Mouse (Mus musculus): ENCODE data around the gene Sorcs1.
A peak's percentile ranks its signal among the peaks of the same experiment; 100 is the strongest.

The Sorcs1 gene

DNA sequence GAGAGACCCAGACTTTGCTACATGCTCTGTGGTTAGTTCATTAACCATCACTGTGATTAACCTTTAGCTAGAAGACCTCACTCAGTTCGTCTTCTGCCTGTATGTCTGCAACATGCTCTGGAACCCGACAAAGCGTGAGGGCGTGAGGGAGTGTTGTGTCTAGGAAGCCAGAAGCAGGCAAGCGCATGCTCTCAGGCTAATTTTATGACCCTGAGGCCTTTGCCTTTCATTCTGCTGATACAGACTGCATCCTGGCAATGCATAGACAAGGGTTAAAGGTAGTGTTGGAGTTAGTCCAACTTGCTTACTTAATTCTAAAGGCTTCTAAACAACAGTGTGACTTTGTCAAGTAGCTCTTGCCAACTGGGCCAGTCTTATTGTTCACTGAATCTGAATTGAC is 458.0 kb downstream of the Sorcs1 start:
- no peak for DNase-seq (ENCODE audit: low spot score)

DNA sequence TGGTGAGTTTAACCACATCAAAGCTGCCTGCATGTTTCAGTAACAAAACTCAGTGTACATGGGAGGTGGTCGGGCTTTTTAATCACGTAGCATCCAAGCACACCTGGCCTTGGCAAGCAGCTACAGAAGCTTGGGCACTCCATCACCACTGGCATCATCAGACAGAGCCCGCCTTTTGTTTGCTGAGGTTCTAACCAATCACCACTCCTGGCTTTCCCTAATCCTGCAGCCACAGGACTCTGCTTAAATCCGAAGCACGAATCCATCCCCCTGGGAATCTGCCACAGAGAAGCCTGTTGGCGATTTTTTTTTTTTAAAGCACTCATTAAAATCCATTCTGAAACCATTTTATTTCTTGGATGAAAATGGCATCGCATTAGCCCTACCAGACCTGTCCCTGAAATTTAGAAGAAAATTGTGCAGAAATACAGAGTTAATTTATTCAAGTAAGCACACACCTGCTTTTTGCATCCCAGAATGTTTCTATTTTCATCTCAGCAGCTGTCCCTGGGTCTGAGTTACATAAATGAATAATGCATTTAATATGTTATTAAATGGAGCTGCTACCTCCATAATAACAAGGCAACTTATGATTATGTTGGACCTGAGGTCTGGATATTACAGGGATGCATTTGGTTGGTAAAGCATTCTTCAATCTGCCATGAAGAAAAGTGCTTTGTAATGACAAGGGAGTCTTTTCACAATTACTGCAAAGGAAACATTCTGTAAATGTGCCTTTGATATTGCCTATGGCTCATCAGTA is 463.8 kb downstream of the Sorcs1 start:
- DNase-seq (ENCODE audit: low spot score) = no peak

DNA sequence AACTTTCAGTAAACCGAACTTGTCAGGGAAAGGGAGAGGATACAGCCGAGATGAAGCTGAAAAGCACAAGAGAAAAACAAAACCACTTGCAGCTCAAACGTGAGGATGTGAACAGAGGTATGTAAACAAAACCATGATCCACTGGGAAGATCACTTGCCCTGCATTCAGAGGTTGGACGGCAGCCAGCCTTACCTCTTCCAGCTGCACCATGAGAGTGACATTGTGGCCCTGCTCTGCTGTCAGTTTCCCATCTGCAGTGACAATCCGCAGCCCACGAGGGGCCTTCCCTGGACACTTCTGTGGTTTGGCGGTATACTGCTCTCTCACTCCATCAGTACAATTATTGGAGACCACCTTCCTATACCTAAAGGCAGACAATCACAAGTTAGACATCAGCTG is 468.0 kb downstream of the Sorcs1 start:
- DNase-seq (ENCODE audit: low spot score) = no peak

DNA sequence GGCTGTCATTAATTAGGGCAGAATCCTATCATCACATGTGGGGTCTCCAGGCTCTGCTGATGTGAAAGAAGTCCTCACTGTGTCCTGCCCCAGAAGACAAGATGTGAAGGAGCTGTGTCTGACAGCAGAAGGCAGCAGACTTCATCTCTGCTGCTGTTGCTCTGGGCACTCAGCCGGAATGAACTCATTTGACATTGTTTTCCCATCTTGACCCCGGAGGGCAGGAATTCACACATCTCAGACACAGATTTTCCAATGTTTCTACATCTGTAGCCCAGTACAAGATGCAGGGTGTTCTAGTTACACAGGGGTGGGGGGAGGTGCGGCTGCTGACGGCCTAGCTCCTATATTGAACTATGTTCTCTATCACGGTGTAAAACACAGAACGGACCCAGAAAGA is 474.1 kb downstream of the Sorcs1 start:
- no peak for DNase-seq (ENCODE audit: low spot score)

DNA sequence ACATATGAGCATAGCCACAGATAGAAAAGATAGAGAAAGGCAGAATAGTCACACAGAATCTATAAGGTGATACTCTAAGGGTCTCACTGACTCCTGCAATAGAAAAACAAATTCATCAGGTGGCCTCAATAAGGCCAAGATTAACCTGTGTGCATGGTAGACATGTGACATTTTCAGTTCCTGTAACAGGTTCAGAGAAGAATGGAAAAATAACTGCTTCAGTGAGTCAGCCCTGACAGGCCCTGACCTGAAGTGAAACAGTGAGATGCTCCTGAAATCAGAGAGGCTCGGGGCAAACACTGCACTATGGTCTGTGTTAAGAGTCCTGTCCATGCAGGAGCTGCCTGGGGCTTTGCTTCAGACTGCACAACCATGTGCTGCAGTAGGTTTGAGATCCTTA is 481.9 kb downstream of the Sorcs1 start:
- no peak for DNase-seq (ENCODE audit: low spot score)

DNA sequence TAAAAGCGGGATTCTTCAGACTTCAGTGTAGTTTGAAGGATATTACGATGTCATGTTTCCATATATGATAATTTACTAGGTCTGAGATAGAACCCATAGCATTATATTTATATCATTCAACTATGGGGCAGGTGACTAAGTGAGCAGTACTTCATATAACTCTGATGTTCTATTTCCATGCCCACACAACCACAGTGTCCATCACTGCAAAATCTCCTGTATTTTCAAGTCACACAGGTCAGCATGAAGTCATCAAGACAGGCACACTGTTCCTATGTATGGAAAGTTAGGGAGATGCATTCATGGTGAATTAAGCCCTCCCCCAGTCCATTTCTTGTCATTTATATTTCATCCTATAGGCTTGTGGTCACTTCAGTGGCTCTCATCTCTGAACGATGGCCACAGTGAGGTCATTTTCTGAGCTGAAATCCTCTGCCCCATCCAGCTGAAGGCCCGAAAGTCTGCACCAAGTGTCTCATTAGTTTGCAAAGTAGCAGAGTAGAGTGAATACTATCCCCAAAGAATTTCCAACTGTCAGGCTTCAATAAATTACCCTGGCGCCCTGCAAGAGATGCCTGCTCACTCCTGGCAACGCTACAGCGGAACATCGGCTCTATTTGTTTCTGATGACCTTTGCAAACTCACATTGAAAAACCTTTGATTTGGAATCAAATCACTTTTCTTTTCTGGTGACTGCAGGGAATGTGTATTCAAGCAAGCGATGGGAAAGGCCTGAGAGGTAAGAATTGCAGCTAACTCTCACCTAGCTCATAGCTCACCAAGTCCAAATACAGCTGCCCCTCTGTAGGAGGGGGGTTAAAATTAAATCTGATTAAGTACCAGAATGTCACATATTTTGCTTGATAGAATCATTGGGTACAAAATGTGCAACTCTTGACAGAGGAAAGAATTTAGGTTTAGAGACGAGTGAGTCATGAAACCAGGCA is 492.4 kb downstream of the Sorcs1 start:
- DNase-seq (ENCODE audit: low spot score) = no peak

DNA sequence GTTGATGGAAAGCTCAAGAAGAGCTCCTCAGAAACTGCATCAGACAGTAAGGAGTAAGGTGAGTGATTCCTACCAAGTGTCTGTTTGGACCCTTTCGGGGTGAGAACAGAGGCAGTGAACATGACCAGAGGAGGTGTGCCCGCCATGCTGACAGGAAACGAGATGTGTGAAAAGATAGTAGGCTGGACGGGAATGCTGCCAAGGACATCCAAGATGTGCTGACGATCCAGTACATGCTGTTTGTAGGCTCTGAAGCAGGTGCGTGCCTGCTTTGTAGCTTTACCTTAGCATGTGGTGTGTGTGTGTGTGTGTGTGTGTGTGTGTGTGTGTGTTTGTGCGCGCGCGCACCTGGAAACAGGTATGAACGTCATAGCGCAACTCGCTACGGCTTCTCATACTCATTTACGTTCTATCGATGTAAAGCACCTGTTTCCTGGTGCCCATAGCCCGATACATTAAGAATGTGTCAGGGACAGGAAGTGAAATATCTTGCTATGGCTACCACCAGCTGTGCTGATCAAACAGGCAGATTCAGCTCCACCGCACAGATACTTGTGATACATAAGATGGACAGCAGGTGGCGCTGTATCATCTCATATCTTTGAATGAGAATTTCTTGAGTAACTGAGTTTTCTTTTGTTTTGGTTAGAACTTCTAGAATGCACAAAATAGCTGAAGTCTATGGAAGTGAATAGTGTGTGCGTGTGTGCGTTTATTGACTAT is 493.4 kb downstream of the Sorcs1 start:
- peak; percentile 69 for DNase-seq (ENCODE audit: low spot score)

DNA sequence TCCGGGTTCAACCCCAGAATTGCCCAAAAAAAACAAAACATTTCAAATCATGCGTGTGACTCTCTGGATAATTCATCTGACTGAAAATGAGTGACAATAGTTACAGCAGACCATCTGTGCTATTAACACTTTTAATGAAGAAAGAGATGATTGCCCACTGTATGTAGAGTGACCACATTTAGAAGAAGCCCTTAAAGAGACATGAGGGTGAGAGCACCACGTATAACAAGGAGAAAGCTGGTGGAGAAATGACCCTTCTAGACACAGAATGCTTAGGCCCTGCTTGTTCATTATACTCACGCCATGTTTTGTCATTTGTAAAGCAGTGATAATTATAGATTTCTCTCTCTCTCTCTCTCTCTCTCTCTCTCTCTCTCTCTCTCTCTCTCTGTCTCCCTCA is 499.6 kb downstream of the Sorcs1 start:
- no peak for DNase-seq (ENCODE audit: low spot score)

DNA sequence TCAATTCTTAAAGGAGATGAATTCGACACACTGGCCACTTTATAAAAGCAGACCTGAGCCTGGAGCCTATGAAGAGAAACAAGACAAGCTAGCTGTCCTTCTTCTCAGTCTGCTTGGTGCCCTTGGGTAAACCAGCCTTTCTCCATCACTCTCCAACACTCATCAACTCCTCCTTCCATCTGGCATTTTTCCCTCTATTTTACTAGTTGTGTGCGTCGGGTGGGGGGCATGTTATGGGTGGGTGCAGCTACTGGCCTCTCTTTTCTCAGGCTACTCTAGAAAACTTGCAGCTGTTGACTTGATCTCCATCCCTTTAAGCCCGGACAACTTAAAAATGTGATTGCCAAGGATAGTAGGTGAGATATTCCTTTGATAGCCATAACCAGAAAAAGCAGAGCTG is 500.3 kb downstream of the Sorcs1 start:
- no peak for DNase-seq (ENCODE audit: low spot score)

DNA sequence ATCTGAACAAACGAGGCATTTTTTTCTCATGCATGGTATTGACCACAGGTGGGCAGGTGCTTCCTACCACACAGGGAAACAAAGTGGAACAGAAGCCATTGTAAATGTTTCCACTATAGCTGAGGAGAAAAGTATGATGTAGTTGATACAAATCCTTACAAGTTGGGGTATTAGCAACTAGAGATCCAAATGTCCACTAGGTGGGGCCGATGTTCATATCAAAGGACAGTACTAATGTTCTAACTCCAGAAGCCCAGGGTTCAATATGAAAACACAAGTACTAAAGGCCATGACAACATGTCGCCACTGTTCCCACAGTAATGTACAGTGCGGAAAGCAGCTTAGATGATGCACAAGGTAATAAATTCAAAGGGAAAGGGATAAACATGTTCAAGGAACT is 506.6 kb downstream of the Sorcs1 start:
- DNase-seq (ENCODE audit: low spot score) = peak; percentile 42

DNA sequence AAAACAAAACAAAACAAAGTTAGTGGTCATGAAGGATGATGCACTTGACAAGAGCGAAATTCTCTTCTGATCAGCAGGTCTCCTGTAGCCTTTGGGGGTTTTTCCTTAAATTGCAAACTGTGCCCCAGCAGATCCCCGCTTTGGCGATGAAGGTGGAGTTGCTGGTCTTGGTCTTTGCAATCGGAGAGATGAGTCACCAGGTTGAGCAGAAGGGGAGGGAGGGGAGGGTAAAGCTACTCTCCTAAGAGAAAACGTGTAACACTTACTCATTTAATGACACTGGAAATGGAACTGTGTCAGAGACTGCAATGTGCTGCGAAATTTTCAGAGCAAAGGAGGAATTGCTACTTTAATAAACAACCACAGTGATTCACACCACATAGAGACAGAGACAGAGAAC is 527.3 kb downstream of the Sorcs1 start:
- no peak for DNase-seq (ENCODE audit: low spot score)

DNA sequence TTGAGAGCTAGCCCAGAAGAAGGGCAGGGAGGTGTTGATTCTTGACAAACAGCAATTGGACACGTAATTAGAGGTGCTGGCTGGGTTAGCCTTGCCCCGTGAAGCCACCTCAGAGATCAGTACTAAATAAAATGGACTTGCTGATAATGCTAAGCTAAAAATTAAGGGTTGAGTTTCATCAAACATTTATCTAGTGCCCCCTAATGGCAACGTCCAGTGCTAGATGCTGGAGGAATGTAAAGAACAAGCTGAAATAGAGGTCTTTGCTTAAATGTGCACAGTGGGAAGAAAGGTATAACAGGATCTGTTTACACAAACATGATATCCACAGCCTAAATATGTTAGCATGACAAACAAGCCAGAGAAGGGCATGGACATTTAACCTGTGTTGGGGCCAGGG is 532.5 kb downstream of the Sorcs1 start:
- no peak for DNase-seq (ENCODE audit: low spot score)

DNA sequence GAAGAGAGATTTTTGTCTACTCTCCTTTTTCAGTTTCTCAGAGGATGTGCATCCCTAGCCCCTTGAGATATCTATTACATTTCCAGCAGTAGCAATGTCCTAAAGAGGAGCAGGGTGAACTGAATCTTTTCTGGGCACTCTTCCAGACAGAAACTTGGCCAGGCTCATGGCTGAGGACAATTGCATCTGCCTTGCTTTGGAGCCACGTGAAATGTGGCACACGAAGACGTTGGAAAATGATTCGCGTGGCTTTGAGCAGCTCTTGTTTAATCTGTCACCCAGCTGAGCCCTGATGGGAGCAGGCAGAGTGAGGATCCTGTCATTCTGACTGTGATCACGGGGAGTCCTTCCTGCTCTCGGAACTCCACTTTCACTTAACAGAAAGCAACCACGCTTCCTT is 536.6 kb downstream of the Sorcs1 start:
- DNase-seq (ENCODE audit: low spot score) = no peak

DNA sequence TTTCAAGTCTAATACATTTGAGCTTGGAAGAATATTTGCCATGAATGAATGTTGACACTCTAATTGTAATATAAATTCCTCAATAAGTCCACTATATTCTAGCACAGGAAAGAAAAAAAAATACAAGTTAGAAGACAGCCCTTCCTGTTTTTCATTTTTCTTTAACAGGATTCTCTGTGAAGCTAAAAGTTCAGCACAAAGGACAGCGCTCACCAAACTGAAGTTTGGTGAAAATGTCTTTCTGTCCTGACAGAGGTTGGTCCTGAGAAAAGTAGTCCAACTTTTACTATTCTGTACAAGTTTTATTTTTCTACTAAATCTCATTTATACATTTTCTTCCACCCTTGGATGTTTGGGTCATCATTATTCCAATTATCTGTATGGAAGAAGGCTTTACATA is 543.8 kb downstream of the Sorcs1 start:
- no peak for DNase-seq (ENCODE audit: low spot score)

DNA sequence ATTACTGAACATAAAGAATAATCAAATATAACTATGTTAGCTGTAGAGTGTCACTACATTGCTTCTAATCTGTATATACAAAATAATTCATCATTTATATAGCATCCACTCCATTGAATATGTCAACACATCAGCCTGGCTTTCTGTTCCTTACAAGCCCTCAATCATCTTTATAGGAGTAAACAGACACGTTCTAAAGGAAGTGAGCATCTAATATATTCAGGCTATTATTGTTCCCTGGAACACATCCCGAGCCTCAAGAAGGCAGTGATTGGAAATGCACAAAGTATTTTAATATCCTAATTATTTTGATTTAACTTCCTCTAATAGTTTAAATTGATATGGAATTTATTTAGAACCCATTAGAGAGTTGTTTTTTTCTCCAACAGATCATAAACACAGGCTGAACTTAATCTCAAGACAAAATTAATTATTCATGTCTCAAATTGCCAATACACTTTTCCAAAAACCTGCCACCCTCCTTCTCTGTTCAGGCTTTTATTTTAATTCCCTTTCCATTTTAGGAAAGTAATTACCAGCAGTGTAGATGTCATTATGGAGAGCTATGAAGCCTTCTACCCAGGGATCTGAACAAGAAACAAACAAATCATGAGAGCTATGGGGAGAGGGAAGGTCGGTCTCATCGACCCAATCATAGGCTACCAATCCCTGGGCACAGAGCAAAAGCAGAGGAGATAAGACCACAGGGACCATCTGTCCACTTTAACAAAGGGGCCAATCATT is 572.4 kb downstream of the Sorcs1 start:
- no peak for DNase-seq (ENCODE audit: low spot score)
